Mouse (Mus musculus) regulatory T cell (primary cell): ENCODE data around the gene Sgms1.

Experiments
- in situ Hi-C: fragments of 300-600 bp; cut with MboI, MseI; formaldehyde crosslinking; loops from one replicate; pipeline ENCODE4 v1.15.1; 2025; ENCODE audit warnings: high pct_unique_total_duplicates

Gene Sgms1

GRCm38 (mm10) chr19:32326156-32326555, 63.4 kb downstream of the Sgms1 start:
- in situ Hi-C loops: no loop called here

GRCm38 (mm10) chr19:32325100-32325768, 64.3 kb downstream of the Sgms1 start:
- in situ Hi-C loops: no loop called here

DNA sequence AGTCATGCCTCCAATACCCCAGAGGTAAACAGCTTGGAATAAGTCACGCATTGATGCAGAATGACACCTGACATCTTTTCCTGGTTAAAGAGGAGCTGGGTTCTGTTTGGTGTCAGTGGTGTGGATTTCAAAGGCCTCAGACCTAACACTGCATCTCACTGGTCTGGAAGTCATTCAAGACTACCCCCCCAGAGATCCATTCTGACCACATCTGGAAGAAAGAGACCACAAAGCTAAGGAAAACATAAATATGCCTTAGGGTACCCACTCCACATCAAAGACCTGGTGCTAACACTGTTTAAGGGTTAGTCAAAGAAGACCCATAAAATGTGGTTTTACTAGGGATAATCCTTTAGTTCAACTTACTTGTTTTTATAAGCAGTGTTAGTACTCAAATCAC, 65.0 kb downstream of the Sgms1 start:
- in situ Hi-C loops: no loop called here

GRCm38 (mm10) chr19:32323070-32323469, 66.4 kb downstream of the Sgms1 start:
- in situ Hi-C loops: no loop called here

- in situ Hi-C loops: no loop called here
These were observed 67.0 kb downstream of the Sgms1 start for GRCm38 (mm10) chr19:32322429-32323035.

- in situ Hi-C loops: no loop called here
These were observed 69.2 kb downstream of the Sgms1 start for GRCm38 (mm10) chr19:32320366-32320666.

DNA sequence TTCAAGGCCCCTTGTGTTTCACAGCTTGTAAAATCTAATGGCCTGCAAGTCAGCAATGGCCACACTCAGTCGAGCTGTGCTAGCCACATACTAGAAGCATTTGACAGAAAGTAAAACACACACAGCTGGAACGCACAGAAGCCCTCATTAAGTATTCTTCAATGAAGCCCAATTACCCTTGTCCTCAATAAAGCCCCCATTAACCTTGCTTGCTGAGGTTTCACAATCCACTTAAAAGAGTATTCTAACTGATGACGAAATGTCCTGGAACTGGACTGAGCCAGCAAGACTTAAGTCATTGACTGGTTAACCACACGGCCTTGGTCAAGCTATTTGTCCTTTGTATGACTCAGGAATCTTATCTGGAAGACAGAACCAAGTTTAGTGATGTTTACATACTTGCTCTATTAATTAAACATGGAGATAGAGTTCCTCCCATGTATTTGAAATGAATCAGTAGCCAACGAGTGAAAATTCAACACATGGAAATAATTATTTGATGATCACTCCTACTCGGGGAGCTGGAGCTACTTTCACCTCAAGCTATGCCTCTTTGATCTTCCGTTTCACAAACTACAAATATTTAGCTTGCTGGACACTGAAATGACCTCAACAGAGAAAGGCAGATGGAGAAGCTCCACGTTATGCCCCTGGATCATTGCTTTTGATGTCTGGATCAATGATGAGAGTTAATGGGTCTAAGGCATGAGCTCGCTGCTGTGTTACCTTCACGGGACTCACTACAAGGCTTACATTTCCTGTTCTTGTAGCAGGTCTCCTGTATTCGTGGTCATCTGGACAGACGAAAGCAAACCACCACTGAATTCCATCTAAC, 69.8 kb downstream of the Sgms1 start:
- in situ Hi-C loops: loop anchor here (5.0 kb wide), 1 partner anchor 52 kb away; no protein-coding TSS in a partner anchor

DNA sequence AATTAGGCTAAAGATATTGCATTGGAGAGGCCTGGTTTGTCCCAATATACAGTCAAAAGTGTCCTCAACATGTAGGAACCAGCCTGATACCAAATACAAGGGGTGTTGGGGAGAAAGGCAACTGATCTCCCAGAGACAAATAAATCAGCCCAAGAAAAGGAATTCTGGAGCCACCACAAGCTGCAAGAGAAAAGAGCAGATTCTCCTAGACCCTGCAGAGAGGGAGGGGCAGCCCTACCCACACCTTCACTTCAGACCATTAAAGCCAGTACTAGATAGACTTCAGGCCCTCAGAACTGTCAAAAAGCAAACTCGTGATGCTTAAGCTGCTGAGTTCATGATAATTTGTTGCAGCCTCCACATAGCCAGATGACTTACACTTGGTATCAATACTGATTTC, 70.5 kb downstream of the Sgms1 start:
- in situ Hi-C loops: loop anchor here (5.0 kb wide), 1 partner anchor 52 kb away; no protein-coding TSS in a partner anchor

GRCm38 (mm10) chr19:32317347-32317746, 72.2 kb downstream of the Sgms1 start:
- in situ Hi-C loops: loop anchor here (5.0 kb wide), 1 partner anchor 50 kb away; no protein-coding TSS in a partner anchor

DNA sequence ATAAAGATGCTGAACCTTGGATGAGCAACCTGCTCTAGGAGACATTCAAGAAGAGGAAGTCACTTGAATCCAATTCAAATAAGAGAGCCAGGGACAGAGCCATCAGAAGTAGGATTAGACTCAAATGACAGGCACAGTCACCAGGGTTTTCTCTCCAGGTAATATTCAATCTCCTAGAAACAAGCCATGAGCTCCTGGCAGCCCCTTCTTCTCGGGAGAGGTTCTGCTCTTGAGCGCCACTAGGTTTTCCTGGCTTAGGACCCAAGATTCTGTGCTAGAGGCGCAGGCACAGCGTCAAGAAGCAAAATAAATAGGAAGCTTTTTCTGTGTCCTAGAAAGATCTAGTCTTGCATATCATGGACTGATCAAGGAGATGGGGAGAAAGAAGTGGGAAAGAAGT, 76.2 kb downstream of the Sgms1 start:
- in situ Hi-C loops: no loop called here

- in situ Hi-C loops: no loop called here
These were observed 77.8 kb downstream of the Sgms1 start for GRCm38 (mm10) chr19:32311762-32312161.

- in situ Hi-C loops: no loop called here
These were observed 78.5 kb downstream of the Sgms1 start for GRCm38 (mm10) chr19:32311063-32311462.

DNA sequence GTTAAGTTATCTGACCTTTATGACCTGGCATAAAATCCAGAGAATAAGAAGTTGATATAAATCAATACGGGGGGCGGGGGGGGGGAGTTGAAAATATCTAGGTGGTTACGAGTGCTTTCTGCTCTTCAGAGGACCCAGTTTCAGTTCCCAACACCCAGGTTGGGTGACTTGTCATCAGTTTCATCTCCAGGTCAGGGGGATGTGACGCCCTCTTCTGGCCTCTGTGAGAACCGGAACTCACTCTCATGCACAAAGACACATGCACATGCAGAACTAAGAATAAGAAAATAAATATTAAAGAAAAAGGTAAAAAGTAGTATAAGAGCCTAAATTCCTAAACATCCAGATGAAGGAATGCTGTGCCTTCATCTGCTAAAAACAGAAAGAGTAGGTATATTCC, 79.0 kb downstream of the Sgms1 start:
- in situ Hi-C loops: no loop called here

DNA sequence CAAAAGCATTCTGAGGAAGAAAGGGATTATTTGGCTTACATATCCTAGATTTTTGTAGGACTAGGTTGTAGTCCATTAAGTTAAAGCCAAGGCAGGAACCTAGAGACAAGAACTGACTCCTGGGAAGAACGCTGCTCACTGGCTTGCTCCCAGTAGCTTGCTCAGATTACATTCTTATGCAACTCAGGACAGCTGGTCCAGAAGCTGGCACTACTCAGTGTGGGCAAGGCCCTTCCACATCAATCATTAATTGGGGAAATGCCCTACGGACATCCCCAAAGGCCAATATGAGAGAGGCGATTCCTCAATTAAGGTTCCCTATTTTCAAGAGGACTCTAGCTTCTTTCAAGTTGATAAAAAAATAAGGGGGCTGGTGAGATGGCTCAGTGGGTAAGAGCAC, 80.2 kb downstream of the Sgms1 start:
- in situ Hi-C loops: no loop called here

DNA sequence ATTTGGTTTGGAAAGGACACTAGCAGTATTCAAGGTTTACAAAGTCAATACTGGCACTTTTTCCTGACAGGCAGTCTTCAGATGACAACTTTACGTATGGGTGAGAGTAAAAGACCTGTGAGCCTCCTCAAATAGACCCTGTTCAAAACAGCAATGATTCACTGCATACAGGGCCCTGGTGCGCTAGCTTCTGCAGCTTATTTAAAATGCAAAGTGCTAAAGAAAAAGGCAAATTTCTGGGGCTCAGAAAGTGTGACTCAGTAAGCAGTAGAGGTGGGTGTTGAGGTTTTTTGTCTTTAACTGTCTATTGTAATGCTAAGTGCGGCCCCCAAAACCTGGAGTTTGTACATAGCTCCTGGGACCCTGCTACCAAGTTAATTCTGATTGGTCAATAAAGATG, 81.2 kb downstream of the Sgms1 start:
- in situ Hi-C loops: no loop called here

GRCm38 (mm10) chr19:32304898-32305297, 84.6 kb downstream of the Sgms1 start:
- in situ Hi-C loops: no loop called here

- in situ Hi-C loops: no loop called here
These were observed 85.3 kb downstream of the Sgms1 start for GRCm38 (mm10) chr19:32304008-32304873.

DNA sequence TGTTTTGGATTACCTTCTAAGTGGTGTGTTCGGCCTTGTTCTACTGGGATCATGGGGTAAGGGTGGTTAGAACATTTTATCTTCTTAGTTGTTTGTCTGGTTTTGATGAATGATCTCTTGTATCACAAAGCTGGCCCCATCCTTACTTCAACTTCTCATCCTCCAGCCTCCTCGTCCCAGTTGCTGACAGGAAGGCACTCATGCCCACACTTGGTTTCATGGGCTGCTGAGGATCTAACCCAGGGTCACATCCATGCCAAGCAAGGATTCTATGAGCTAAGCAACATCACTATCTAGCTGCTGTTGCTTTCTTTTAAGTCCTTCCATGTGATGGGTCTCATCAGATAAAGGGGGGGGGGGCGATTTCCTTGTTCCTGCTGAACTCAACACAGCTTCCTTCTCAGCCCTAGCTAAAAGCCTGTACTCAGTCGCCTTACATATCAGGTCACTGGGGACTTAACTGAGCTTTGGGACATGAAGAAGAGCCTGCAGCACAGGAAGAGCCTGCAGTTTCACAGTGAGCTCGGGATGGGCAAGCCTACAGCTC, 86.6 kb downstream of the Sgms1 start:
- in situ Hi-C loops: no loop called here

DNA sequence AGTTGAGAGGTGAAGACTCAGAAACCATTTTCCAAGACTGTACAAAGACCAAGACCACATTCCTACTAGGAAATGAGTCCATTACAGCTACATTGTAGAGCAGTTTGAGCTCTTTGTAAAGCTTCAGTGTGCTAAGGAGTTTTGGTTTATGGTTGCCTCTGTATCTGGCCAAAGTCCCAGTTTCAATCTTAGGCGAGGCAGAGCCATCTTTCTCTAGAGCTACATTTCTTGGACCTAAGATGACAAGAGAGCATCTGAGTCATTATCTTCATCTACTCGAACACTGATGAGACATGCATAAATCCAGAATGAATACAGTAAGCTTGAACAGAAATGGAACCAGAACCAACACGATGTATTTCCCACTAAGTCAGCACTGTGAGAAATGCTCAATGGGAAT, 87.9 kb downstream of the Sgms1 start:
- in situ Hi-C loops: no loop called here

- in situ Hi-C loops: no loop called here
These were observed 91.3 kb downstream of the Sgms1 start for GRCm38 (mm10) chr19:32298221-32298620.

- in situ Hi-C loops: no loop called here
These were observed 92.7 kb downstream of the Sgms1 start for GRCm38 (mm10) chr19:32296863-32297262.
